Mouse (Mus musculus): ENCODE measurements at regions not wholly inside any gene's neighbourhood (a gene's known extent, or its start where the extent isn't known, plus 50 kb on each side); places are given as distances from the start of the nearest gene placed in this dataset.

- DNase-seq (ENCODE audit: low read depth, low spot score) = no peak
These were observed 197.6 kb downstream of the Arl4a start for GRCm38 (mm10) chr12:39840179-39840578.

- peak; percentile 27 for DNase-seq (ENCODE audit: low read depth, low spot score)
These were observed 206.7 kb downstream of the Arl4a start for GRCm38 (mm10) chr12:39831079-39831478.

- no peak for DNase-seq (ENCODE audit: low read depth, low spot score)
These were observed 207.3 kb downstream of the Arl4a start for GRCm38 (mm10) chr12:39830530-39830929.

GRCm38 (mm10) chr12:39822671-39823070, 215.2 kb downstream of the Arl4a start:
- DNase-seq (ENCODE audit: low read depth, low spot score) = no peak

GRCm38 (mm10) chr12:39801536-39801935, 236.3 kb downstream of the Arl4a start:
- DNase-seq (ENCODE audit: low read depth, low spot score) = no peak

- no peak for DNase-seq (ENCODE audit: low read depth, low spot score)
These were observed 240.0 kb downstream of the Arl4a start for GRCm38 (mm10) chr12:39797843-39798242.

- DNase-seq (ENCODE audit: low read depth, low spot score) = no peak
These were observed 240.9 kb downstream of the Arl4a start for GRCm38 (mm10) chr12:39796939-39797338.

GRCm38 (mm10) chr12:39785026-39785425, 252.8 kb downstream of the Arl4a start:
- DNase-seq (ENCODE audit: low read depth, low spot score) = no peak

- no peak for DNase-seq (ENCODE audit: low read depth, low spot score)
These were observed 253.3 kb downstream of the Arl4a start for GRCm38 (mm10) chr12:39784532-39784931.

GRCm38 (mm10) chr12:39776173-39776572, 261.7 kb downstream of the Arl4a start:
- DNase-seq (ENCODE audit: low read depth, low spot score) = no peak

GRCm38 (mm10) chr12:39766988-39767387, 270.8 kb downstream of the Arl4a start:
- DNase-seq (ENCODE audit: low read depth, low spot score) = no peak

GRCm38 (mm10) chr12:39763529-39763928, 274.3 kb downstream of the Arl4a start:
- DNase-seq (ENCODE audit: low read depth, low spot score) = no peak

GRCm38 (mm10) chr12:39761946-39762345, 275.9 kb downstream of the Arl4a start:
- DNase-seq (ENCODE audit: low read depth, low spot score) = no peak

- DNase-seq (ENCODE audit: low read depth, low spot score) = no peak
These were observed 276.5 kb downstream of the Arl4a start for GRCm38 (mm10) chr12:39761326-39761725.

GRCm38 (mm10) chr12:39757975-39758374, 279.9 kb downstream of the Arl4a start:
- DNase-seq (ENCODE audit: low read depth, low spot score) = no peak

GRCm38 (mm10) chr12:39751850-39752249, 286.0 kb downstream of the Arl4a start:
- no peak for DNase-seq (ENCODE audit: low read depth, low spot score)

- DNase-seq (ENCODE audit: low read depth, low spot score) = peak; percentile 40
These were observed 295.4 kb downstream of the Arl4a start for GRCm38 (mm10) chr12:39742156-39743063.

- DNase-seq (ENCODE audit: low read depth, low spot score) = peak; percentile 86
These were observed 296.6 kb downstream of the Arl4a start for GRCm38 (mm10) chr12:39741051-39741847.

- DNase-seq (ENCODE audit: low read depth, low spot score) = no peak
These were observed 300.9 kb downstream of the Arl4a start for GRCm38 (mm10) chr12:39736966-39737365.

GRCm38 (mm10) chr12:39736097-39736920, 301.5 kb downstream of the Arl4a start:
- no peak for DNase-seq (ENCODE audit: low read depth, low spot score)

GRCm38 (mm10) chr12:39734176-39734575, 303.6 kb downstream of the Arl4a start:
- DNase-seq (ENCODE audit: low read depth, low spot score) = no peak

GRCm38 (mm10) chr12:39731177-39731576, 306.6 kb downstream of the Arl4a start:
- DNase-seq (ENCODE audit: low read depth, low spot score) = no peak

Data from R1 (cell line).